Mouse (Mus musculus): ENCODE data around the gene Neto2. TPM values are rescaled to one million over a fixed set of nuclear protein-coding genes. Genes with fewer than 3 reads are reported as not detected.

Neto2 gene
- polyA plus RNA-seq, 1 experiment from 2014 or later: 41.1 TPM

- Histone ChIP-seq H3K4me1 (peaks cover 8% of the 10 kb centered on the region; the same call in 1 of the 2 replicates), H3K27me3 (no peaks in the 10 kb centered on the region), H3K27ac (no peak overlapping the region), H3K4me2 (no peak overlapping the region), H3K9ac (no peak overlapping the region), H3K9me3 (no peaks in the 10 kb centered on the region), H3K4me3 (replicated peaks) (no peak overlapping the region), H3K36me3 (replicated peaks) (no peaks in the 10 kb centered on the region)
- WGBS: 71% methylated on average over 8 of the region's 8 CpGs
- ATAC-seq (ENCODE audit: low FRiP score): no peak
These were observed 103.1 kb downstream of the Neto2 start for GRCm38 (mm10) chr8:85597413-85598191.

GRCm38 (mm10) chr8:85595391-85595790 lies 105.3 kb downstream of the Neto2 start:
- Histone ChIP-seq H3K4me2 (no peak overlapping the region), H3K9me3 (no peaks in the 10 kb centered on the region), H3K9ac (no peak overlapping the region), H3K27ac (no peak overlapping the region), H3K4me3 (replicated peaks) (no peak overlapping the region), H3K4me1 (peaks cover 8% of the 10 kb centered on the region; the same call in 1 of the 2 replicates), H3K36me3 (replicated peaks) (no peaks in the 10 kb centered on the region), H3K27me3 (no peaks in the 10 kb centered on the region)
- peak; percentile 51; the same call in 1 of the 2 replicates for ATAC-seq (ENCODE audit: low FRiP score)
- WGBS: 34% methylated on average over 6 of the region's 6 CpGs

GRCm38 (mm10) chr8:85594983-85595382 lies 105.7 kb downstream of the Neto2 start:
- H3K9ac ChIP-seq: no peak overlapping the region
- no peak for ATAC-seq (ENCODE audit: low FRiP score)
- H3K4me2 ChIP-seq: no peak overlapping the region
- H3K4me1 ChIP-seq: peaks cover 8% of the 10 kb centered on the region; the same call in 1 of the 2 replicates
- no peaks in the 10 kb centered on the region for H3K27me3 ChIP-seq
- no peak overlapping the region for H3K4me3 ChIP-seq (replicated peaks)
- 54% methylated on average over 3 of the region's 3 CpGs for WGBS
- no peak overlapping the region for H3K27ac ChIP-seq
- H3K9me3 ChIP-seq: no peaks in the 10 kb centered on the region
- H3K36me3 ChIP-seq (replicated peaks): no peaks in the 10 kb centered on the region

GRCm38 (mm10) chr8:85593324-85593723 lies 107.4 kb downstream of the Neto2 start:
- Histone ChIP-seq H3K4me3 (replicated peaks) (no peak overlapping the region), H3K36me3 (replicated peaks) (no peaks in the 10 kb centered on the region), H3K27me3 (no peaks in the 10 kb centered on the region), H3K9me3 (no peaks in the 10 kb centered on the region), H3K27ac (no peak overlapping the region), H3K4me1 (peaks cover 8% of the 10 kb centered on the region; the same call in 1 of the 2 replicates), H3K4me2 (no peak overlapping the region), H3K9ac (no peak overlapping the region)
- WGBS: 95% methylated on average over 3 of the region's 3 CpGs
- ATAC-seq (ENCODE audit: low FRiP score): no peak

- no peaks in the 10 kb centered on the region for H3K27me3 ChIP-seq
- no peak overlapping the region for H3K4me3 ChIP-seq (replicated peaks)
- no peak overlapping the region for H3K27ac ChIP-seq
- no peaks in the 10 kb centered on the region for H3K36me3 ChIP-seq (replicated peaks)
- H3K4me2 ChIP-seq: no peak overlapping the region
- H3K9ac ChIP-seq: no peak overlapping the region
- peaks cover 8% of the 10 kb centered on the region; the same call in 1 of the 2 replicates for H3K4me1 ChIP-seq
- no peaks in the 10 kb centered on the region for H3K9me3 ChIP-seq
- no peak for ATAC-seq (ENCODE audit: low FRiP score)
- WGBS: 95% methylated on average over 1 of the region's 1 CpGs
These were observed 109.2 kb downstream of the Neto2 start for GRCm38 (mm10) chr8:85591532-85591931.

GRCm38 (mm10) chr8:85590258-85590657 lies 110.5 kb downstream of the Neto2 start:
- Histone ChIP-seq H3K9ac (no peak overlapping the region), H3K4me2 (no peak overlapping the region), H3K36me3 (replicated peaks) (no peaks in the 10 kb centered on the region), H3K9me3 (no peaks in the 10 kb centered on the region), H3K27me3 (no peaks in the 10 kb centered on the region), H3K4me3 (replicated peaks) (no peak overlapping the region), H3K27ac (no peak overlapping the region), H3K4me1 (0 out of 2 replicates have a peak, but pooled peaks cover 2% of the 10 kb centered on the region)
- ATAC-seq (ENCODE audit: low FRiP score): no peak
- 80% methylated on average over 1 of the region's 1 CpGs for WGBS

- Histone ChIP-seq H3K27ac (no peak overlapping the region), H3K4me3 (replicated peaks) (no peak overlapping the region), H3K9ac (no peak overlapping the region), H3K4me2 (no peak overlapping the region), H3K9me3 (no peaks in the 10 kb centered on the region), H3K4me1 (no peaks in the 10 kb centered on the region), H3K36me3 (replicated peaks) (no peaks in the 10 kb centered on the region), H3K27me3 (no peaks in the 10 kb centered on the region)
- ATAC-seq (ENCODE audit: low FRiP score): no peak
- 82% methylated on average over 2 of the region's 2 CpGs for WGBS
These were observed 112.1 kb downstream of the Neto2 start for GRCm38 (mm10) chr8:85588596-85588995.

Small RNAs within 50 kb of the gene (microRNA-seq; reads per million reads assigned to microRNA genes)
- gene Mir8109: not detected

Other genes starting within 250 kb of the Neto2 start
- 36.9 and 38.3 TPM in 2 replicates for gene Gpt2, start 208.3 kb downstream of the Neto2 start, polyA plus RNA-seq (2016; fragmentation: Nextera tagmentation; extraction: Ambion mirVana)
- 167 and 183 TPM in 2 replicates for gene Dnaja2, start 145.6 kb downstream of the Neto2 start, polyA plus RNA-seq (2016; fragmentation: Nextera tagmentation; extraction: Ambion mirVana)
- gene Itfg1, start 140.0 kb upstream of the Neto2 start, polyA plus RNA-seq (2016; fragmentation: Nextera tagmentation; extraction: Ambion mirVana): 99.5 and 103 TPM in 2 replicates
- 39.9 and 47.5 TPM in 2 replicates for gene Phkb, start 140.0 kb upstream of the Neto2 start, polyA plus RNA-seq (2016; fragmentation: Nextera tagmentation; extraction: Ambion mirVana)

Data from forebrain, embryonic 12.5 days (tissue).